18 mouse cellular contexts compared by ENCODE assay signal in the genomic region with DNA sequence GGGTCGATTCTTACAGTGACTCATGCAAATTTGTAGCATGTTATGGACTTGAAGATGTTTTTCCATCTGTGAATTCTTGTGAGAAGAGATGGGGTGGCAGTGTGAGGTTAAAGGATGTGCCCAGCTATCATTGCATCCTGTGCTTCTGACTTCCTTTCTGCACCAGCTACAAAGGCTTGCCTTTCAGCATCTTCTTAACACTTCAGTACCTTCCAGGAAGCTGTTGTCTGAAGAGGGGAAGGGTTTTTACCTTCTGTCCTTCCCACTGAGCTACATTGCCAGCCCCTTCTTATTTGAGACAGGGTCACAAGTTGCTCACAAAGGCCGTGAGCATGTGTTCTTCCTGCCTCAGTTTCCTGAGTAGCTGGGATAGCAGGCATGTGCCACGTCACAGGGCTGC. TPM values are rescaled to one million over a fixed set of nuclear protein-coding genes. Genes with fewer than 3 reads are reported as not detected.
DNase-seq lines count a peak whose midpoint lies in the region; TF ChIP-seq lines count a peak whose summit lies in the region.
"Had no signal": no experiment of that assay in that cellular context is flagged by ENCODE, and none has a peak within 500 bp of the region (broad histone marks: within the 10 kb centered on the region; RNA-seq: fewer than 3 reads in every experiment).

No protein-coding gene starts in this region.

- peak overlapping the region; percentile 44; the same call in 1 of the 2 replicates for H3K27ac ChIP-seq in left cerebral cortex, adult 2 months
- H3K27ac ChIP-seq: forebrain, embryonic 15.5 days had no signal

- no peak for TF ChIP-seq CTCF in left cerebral cortex, adult 2 months (IDR thresholded peaks at IDR 0.05)

- no peak for DNase-seq in left cerebral cortex, adult 2 months (ENCODE audit: extremely low spot score in 1 of 2, low spot score in 2 of 2)
- DNase-seq in left cerebral cortex, adult 9 months (ENCODE audit: low spot score in 2 of 2): no peak
- DNase-seq in CD4-positive helper T cell, adult 2 months (ENCODE audit: low read depth, low spot score): peak; percentile 82
- DNase-seq in T-cell, adult 2 months (ENCODE audit: low spot score): peak; percentile 63
- DNase-seq in naive thymus-derived CD4-positive, alpha-beta T cell, adult 2 months (ENCODE audit: low read depth): peak; percentile 81
- no peak for DNase-seq in adrenal gland, postnatal 36 days
- no peak for DNase-seq in frontal cortex, postnatal 10 days (ENCODE audit: low spot score in 2 of 2)
- DNase-seq: adrenal gland, adult 8-10 months; cerebellum, postnatal 25 days; gastrocnemius, postnatal 14 days; right cerebral cortex, postnatal 4 days had no signal

- H3K4me3 ChIP-seq in left cerebral cortex, adult 2 months: no peak overlapping the region
- H3K4me3 ChIP-seq: forebrain, embryonic 15.5 days; heart, embryonic 13.5 days; limb, embryonic 15.5 days; midbrain, embryonic 10.5 days; stomach, embryonic 15.5 days had no signal

- intact Hi-C loops in left cerebral cortex, adult 2 months (cut with DNase I): no loop called here

RNA-seq across cellular contexts. Expression of a gene that starts 18.2 kb away (rescaled TPM):
- 100 to 1,000 TPM; 411 to 445 TPM for total RNA-seq in left cerebral cortex, adult 2 months (2021)
- 10 to 100 TPM; 39.2 to 42.6 TPM for total RNA-seq in adrenal gland, postnatal 36 days (2021)

RNA-seq across cellular contexts. Expression of a gene that starts 34.7 kb away (rescaled TPM):
- total RNA-seq in left cerebral cortex, adult 2 months (2021): under 1 TPM; 0.61 TPM
- not detected for total RNA-seq in adrenal gland, postnatal 36 days (2021)
- total RNA-seq: adrenal gland, adult 8-10 months; gastrocnemius, postnatal 14 days; hematopoietic stem cell, adult 5-6 weeks had no signal

RNA-seq across cellular contexts. Expression of a gene that starts 38.1 kb away (rescaled TPM):
- not detected for total RNA-seq in left cerebral cortex, adult 2 months (2021)
- not detected for total RNA-seq in adrenal gland, postnatal 36 days (2021)
- total RNA-seq: adrenal gland, adult 8-10 months; hematopoietic stem cell, adult 5-6 weeks; left cerebral cortex, adult 8-10 months had no signal

RNA-seq across cellular contexts. Expression of a gene that starts 41.1 kb away (rescaled TPM):
- 10 to 100 TPM; 12.8 to 13.6 TPM for total RNA-seq in left cerebral cortex, adult 2 months (2021)
- 1 to 10 TPM; 8.1 to 8.6 TPM for total RNA-seq in adrenal gland, postnatal 36 days (2021)

RNA-seq across cellular contexts. Expression of a gene that starts 48.2 kb away (rescaled TPM):
- not detected for total RNA-seq in left cerebral cortex, adult 2 months (2021)
- not detected for total RNA-seq in adrenal gland, postnatal 36 days (2021)
- total RNA-seq: adrenal gland, adult 8-10 months; gastrocnemius, postnatal 14 days; hematopoietic stem cell, adult 5-6 weeks; left cerebral cortex, adult 8-10 months had no signal

Comparison
In these comparisons a context has a peak if more than half of its experiments do, and no peak if none do; other contexts are left out.
1. DNase-seq: peak in CD4-positive helper T cell, adult 2 months (single experiment), T-cell, adult 2 months (single experiment) and naive thymus-derived CD4-positive, alpha-beta T cell, adult 2 months (single experiment); none in left cerebral cortex, adult 2 months (0 of 2), left cerebral cortex, adult 9 months (0 of 2), adrenal gland, postnatal 36 days (0 of 2) and frontal cortex, postnatal 10 days (0 of 2).
2. RNA of a gene that starts 18.2 kb away (total RNA-seq): 411 to 445 TPM in left cerebral cortex, adult 2 months; 39.2 to 42.6 TPM in adrenal gland, postnatal 36 days; every median in the first group is over 4 times any median in the second.